Mouse (Mus musculus) gastrocnemius, postnatal 14 days (tissue): ENCODE measurements around the gene Aarsd1. TPM values are rescaled to one million over a fixed set of nuclear protein-coding genes. Genes with fewer than 3 reads are reported as not detected.
"Not testable (repeated sequence)": the region's sequence is repeated elsewhere in the genome, so short reads cannot be mapped to it uniquely, and the experiment has no call there.

Experiments
- DNase-seq: peaks from one replicate; pipeline ENCODE4 v3.0.0; 2021; ENCODE audit warnings: mixed read lengths
- intact Hi-C: fragments of 180-260 bp; cut with DNase I; formaldehyde crosslinking; loops from one replicate; pipeline ENCODE4 v1.15.1; 2025; ENCODE audit warnings: low total_unique reads
- long read RNA-seq, 2 experiments: library from polyadenylated mRNA; stranded (forward); transcript quantifications; one replicate each; pipeline ENCODE4 v2.0.0; 2021
- total RNA-seq, 2 experiments: library from RNA; stranded (reverse); gene quantifications; 2 replicates each; pipeline ENCODE4 v1.2.3; 2021

Aarsd1 gene
- 10 to 100 TPM; 16.4 to 17.4 TPM for total RNA-seq
- long read RNA-seq, experiment 1, transcript Aarsd1-201 (12 exons, 1,516 nt) = major isoform, 32 of 37 reads
- long read RNA-seq, experiment 1, partial matches to known transcripts = 3 of 37 reads
- long read RNA-seq, experiment 1, other reads (novel, unspliced or antisense) = 2 of 37 reads
- long read RNA-seq, experiment 2, transcript Aarsd1-201 (12 exons, 1,516 nt) = major isoform, 41 of 43 reads
- long read RNA-seq, experiment 2, partial matches to known transcripts = 1 of 43 reads
- long read RNA-seq, experiment 2, other reads (novel, unspliced or antisense) = 1 of 43 reads

- DNase-seq = peak; percentile 88
- intact Hi-C loops = no loop called here
Measured at GRCm38 (mm10) chr11:101417101-101417855, at the start of gene Aarsd1. Aarsd1 (minus strand) TSS chr11:101417615.

GRCm38 (mm10) chr11:101466552-101466950, 49.1 kb upstream of the Aarsd1 start:
- intact Hi-C loops, DNase-seq: not testable (repeated sequence)

GRCm38 (mm10) chr11:101465869-101466551, 48.6 kb upstream of the Aarsd1 start, which contains the start of gene Vat1:
Vat1 (minus strand) TSS chr11:101466230.
- DNase-seq = peak; percentile 80
- intact Hi-C loops = no loop called here

- intact Hi-C loops = no loop called here
Measured at GRCm38 (mm10) chr11:101465101-101465868, 47.9 kb upstream of the Aarsd1 start.

GRCm38 (mm10) chr11:101464211-101465100, 47.0 kb upstream of the Aarsd1 start, which contains the start of gene Rnd2:
Rnd2 (plus strand) TSS chr11:101464999.
- DNase-seq = peak; percentile 21
- intact Hi-C loops = no loop called here

More at GRCm38 (mm10) chr11:101465101-101465868, 47.9 kb upstream of the Aarsd1 start:
- peak; percentile 85 for DNase-seq

GRCm38 (mm10) chr11:101462583-101463440, 45.4 kb upstream of the Aarsd1 start:
- intact Hi-C loops = no loop called here
- DNase-seq = no peak

- intact Hi-C loops = no loop called here
- no peak for DNase-seq
Measured at GRCm38 (mm10) chr11:101462141-101462540, 44.7 kb upstream of the Aarsd1 start.

GRCm38 (mm10) chr11:101460321-101460720, 42.9 kb upstream of the Aarsd1 start:
- no peak for DNase-seq
- intact Hi-C loops = no loop called here

- intact Hi-C loops = loop anchor here (10.0 kb wide), 1 partner anchor 1535 kb away; no protein-coding TSS in a partner anchor
- no peak for DNase-seq
Measured at GRCm38 (mm10) chr11:101459716-101460115, 42.3 kb upstream of the Aarsd1 start.

GRCm38 (mm10) chr11:101458217-101458616, 40.8 kb upstream of the Aarsd1 start:
- intact Hi-C loops = loop anchor here (10.0 kb wide), 1 partner anchor 1537 kb away; no protein-coding TSS in a partner anchor

GRCm38 (mm10) chr11:101457631-101458030, 40.2 kb upstream of the Aarsd1 start:
- intact Hi-C loops = loop anchor here (10.0 kb wide), 1 partner anchor 1537 kb away; no protein-coding TSS in a partner anchor
- no peak for DNase-seq

More at GRCm38 (mm10) chr11:101458217-101458616, 40.8 kb upstream of the Aarsd1 start:
- DNase-seq = no peak

GRCm38 (mm10) chr11:101455627-101456026, 38.2 kb upstream of the Aarsd1 start:
- intact Hi-C loops = loop anchor here (10.0 kb wide), 1 partner anchor 1539 kb away; no protein-coding TSS in a partner anchor
- no peak for DNase-seq

- intact Hi-C loops = loop anchor here (10.0 kb wide), 1 partner anchor 1540 kb away; no protein-coding TSS in a partner anchor
- no peak for DNase-seq
Measured at GRCm38 (mm10) chr11:101454702-101455101, 37.3 kb upstream of the Aarsd1 start.

- intact Hi-C loops = loop anchor here (10.0 kb wide), 1 partner anchor 1543 kb away; no protein-coding TSS in a partner anchor
- no peak for DNase-seq
Measured at GRCm38 (mm10) chr11:101452093-101452774, 34.8 kb upstream of the Aarsd1 start.

- intact Hi-C loops = loop anchor here (10.0 kb wide), 1 partner anchor 1543 kb away; no protein-coding TSS in a partner anchor
- DNase-seq = no peak
Measured at GRCm38 (mm10) chr11:101451536-101451935, 34.1 kb upstream of the Aarsd1 start.

GRCm38 (mm10) chr11:101450394-101450793, 33.0 kb upstream of the Aarsd1 start:
- intact Hi-C loops = loop anchor here (10.0 kb wide), 1 partner anchor 1544 kb away; no protein-coding TSS in a partner anchor

More at GRCm38 (mm10) chr11:101450394-101450793, 33.0 kb upstream of the Aarsd1 start:
- DNase-seq = no peak
